Mouse (Mus musculus) embryonic facial prominence, embryonic 13.5 days (tissue): ENCODE data around the gene Dhrs9. TPM values are rescaled to one million over a fixed set of nuclear protein-coding genes. Genes with fewer than 3 reads are reported as not detected.
A peak's percentile ranks its signal among the peaks of the same experiment; 100 is the strongest.
"Not testable (repeated sequence)": the region's sequence is repeated elsewhere in the genome, so short reads cannot be mapped to it uniquely, and the experiment has no call there.

Experiments
- ATAC-seq: fragments of 200-750 bp; cut with Nextera tagmentation; 2 replicates; pipeline ENCODE4 v1.8.0; 2017; ENCODE audit warnings: low read depth; ENCODE audit not compliant: insufficient number of reproducible peaks, insufficient read depth, low FRiP score, low TSS enrichment
- H3K27ac ChIP-seq: fragments of 300-500 bp; sonication (generic); 2 replicates; pipeline ENCODE4 v1.5.1; 2015; ENCODE audit warnings: moderate library complexity, mild to moderate bottlenecking, inconsistent platforms
- H3K27me3 ChIP-seq: fragments of 300-500 bp; sonication (generic); 2 replicates; pipeline ENCODE4 v1.6.1; 2015; ENCODE audit warnings: mild to moderate bottlenecking, inconsistent platforms
- H3K36me3 ChIP-seq: fragments of 300-500 bp; sonication (generic); 2 replicates; pipeline ENCODE4 v1.6.1; 2015; ENCODE audit warnings: mild to moderate bottlenecking, inconsistent platforms
- H3K4me1 ChIP-seq: fragments of 300-500 bp; sonication (generic); 2 replicates; pipeline ENCODE4 v1.6.1; 2015; ENCODE audit warnings: inconsistent platforms
- H3K4me2 ChIP-seq: fragments of 300-500 bp; sonication (generic); 2 replicates; pipeline ENCODE4 v1.6.1; 2015; ENCODE audit warnings: moderate library complexity, mild to moderate bottlenecking, inconsistent platforms
- H3K4me3 ChIP-seq: fragments of 300-500 bp; sonication (generic); 2 replicates; pipeline ENCODE4 v1.5.1; 2015; ENCODE audit warnings: mild to moderate bottlenecking, inconsistent platforms
- H3K9ac ChIP-seq: fragments of 300-500 bp; sonication (generic); 2 replicates; pipeline ENCODE4 v1.6.1; 2015; ENCODE audit warnings: mild to moderate bottlenecking, inconsistent platforms
- H3K9me3 ChIP-seq: fragments of 300-500 bp; sonication (generic); 2 replicates; pipeline ENCODE4 v1.6.1; 2016; ENCODE audit warnings: inconsistent platforms
- WGBS: fragments of 180-500 bp; shearing (Covaris S2); methylation state at CpG from one replicate; pipeline ENCODE4 v1.1.7; 2015; ENCODE audit warnings: mixed read lengths; 5-methylcytosine and 5-hydroxymethylcytosine counted together
- polyA plus RNA-seq: library from polyadenylated mRNA; unstranded; fragments of >200 nt; fragmentation: Nextera tagmentation; extraction: Ambion mirVana; gene quantifications from 2 replicates; pipeline ENCODE4 v1.2.1, GENCODE M21; 2015

Gene Dhrs9
- polyA plus RNA-seq = not detected in 2 replicates

- no peaks in the 10 kb centered on the region for H3K27me3 ChIP-seq
- no peaks in the 10 kb centered on the region for H3K36me3 ChIP-seq
- H3K9ac ChIP-seq = no peak within 1 kb of the TSS
- H3K27ac ChIP-seq = no peak within 1 kb of the TSS
- no peak for ATAC-seq
- H3K4me3 ChIP-seq = no peak within 1 kb of the TSS
- no peak within 1 kb of the TSS for H3K4me2 ChIP-seq
- H3K4me1 ChIP-seq = no peaks in the 10 kb centered on the region
- WGBS = 81% methylated on average over 13 of the region's 13 CpGs
- H3K9me3 ChIP-seq = no peaks in the 10 kb centered on the region
Measured at GRCm38 (mm10) chr2:69380281-69380680, at the start of gene Dhrs9. Gene Dhrs9 (plus strand): TSS chr2:69380445.

- H3K4me3 ChIP-seq, H3K9ac ChIP-seq, H3K36me3 ChIP-seq, H3K4me1 ChIP-seq, H3K27ac ChIP-seq, H3K9me3 ChIP-seq, H3K4me2 ChIP-seq, ATAC-seq, H3K27me3 ChIP-seq: not testable (repeated sequence)
- WGBS = 84% methylated on average over 6 of the region's 6 CpGs
Measured at GRCm38 (mm10) chr2:69331523-69331922, 48.7 kb upstream of the Dhrs9 start.

- Histone ChIP-seq H3K36me3 (no peaks in the 10 kb centered on the region), H3K27ac (no peak overlapping the region), H3K9ac (no peak overlapping the region), H3K9me3 (no peaks in the 10 kb centered on the region), H3K4me3 (no peak overlapping the region), H3K4me1 (no peaks in the 10 kb centered on the region), H3K27me3 (no peaks in the 10 kb centered on the region), H3K4me2 (no peak overlapping the region)
- WGBS = 90% methylated on average over 6 of the region's 6 CpGs
- no peak for ATAC-seq
Measured at GRCm38 (mm10) chr2:69341506-69341905, 38.7 kb upstream of the Dhrs9 start.

GRCm38 (mm10) chr2:69342496-69343221 lies 37.6 kb upstream of the Dhrs9 start, which contains the start of gene Abcb11:
Gene Abcb11 (minus strand): TSS chr2:69342616.
- Histone ChIP-seq H3K4me2 (no peak within 1 kb of the TSS), H3K4me1 (no peaks in the 10 kb centered on the region), H3K36me3 (no peaks in the 10 kb centered on the region), H3K9ac (no peak within 1 kb of the TSS), H3K9me3 (no peaks in the 10 kb centered on the region), H3K27ac (no peak within 1 kb of the TSS), H3K4me3 (no peak within 1 kb of the TSS), H3K27me3 (no peaks in the 10 kb centered on the region)
- ATAC-seq = no peak
- 80% methylated on average over 9 of the region's 9 CpGs for WGBS

GRCm38 (mm10) chr2:69355402-69355801 lies 24.8 kb upstream of the Dhrs9 start:
- not testable (repeated sequence) for H3K36me3 ChIP-seq, H3K4me3 ChIP-seq, H3K9me3 ChIP-seq, H3K4me1 ChIP-seq, H3K27me3 ChIP-seq, H3K4me2 ChIP-seq, H3K27ac ChIP-seq, H3K9ac ChIP-seq
- ATAC-seq = peak; percentile 100

- no peak overlapping the region for H3K4me3 ChIP-seq
- H3K27me3 ChIP-seq = no peaks in the 10 kb centered on the region
- ATAC-seq = no peak
- H3K9me3 ChIP-seq = no peaks in the 10 kb centered on the region
- no peak overlapping the region for H3K4me2 ChIP-seq
- no peak overlapping the region for H3K9ac ChIP-seq
- H3K36me3 ChIP-seq = no peaks in the 10 kb centered on the region
- 86% methylated on average over 2 of the region's 2 CpGs for WGBS
- H3K4me1 ChIP-seq = no peaks in the 10 kb centered on the region
- no peak overlapping the region for H3K27ac ChIP-seq
Measured at GRCm38 (mm10) chr2:69364831-69365230, 15.4 kb upstream of the Dhrs9 start.

GRCm38 (mm10) chr2:69365275-69365674 lies 15.0 kb upstream of the Dhrs9 start:
- 89% methylated on average over 1 of the region's 1 CpGs for WGBS
- Histone ChIP-seq H3K27me3 (no peaks in the 10 kb centered on the region), H3K4me3 (no peak overlapping the region), H3K36me3 (no peaks in the 10 kb centered on the region), H3K9me3 (no peaks in the 10 kb centered on the region), H3K27ac (no peak overlapping the region), H3K4me1 (no peaks in the 10 kb centered on the region), H3K4me2 (no peak overlapping the region), H3K9ac (no peak overlapping the region)
- no peak for ATAC-seq

- Histone ChIP-seq H3K4me3 (no peak overlapping the region), H3K4me2 (no peak overlapping the region), H3K36me3 (no peaks in the 10 kb centered on the region), H3K4me1 (no peaks in the 10 kb centered on the region), H3K9me3 (no peaks in the 10 kb centered on the region), H3K27me3 (no peaks in the 10 kb centered on the region), H3K27ac (no peak overlapping the region), H3K9ac (no peak overlapping the region)
- ATAC-seq = no peak
- WGBS = 65% methylated on average over 2 of the region's 2 CpGs
Measured at GRCm38 (mm10) chr2:69376780-69377179, 3.5 kb upstream of the Dhrs9 start.

GRCm38 (mm10) chr2:69379801-69380200 lies 444 bp upstream of the Dhrs9 start:
- Histone ChIP-seq H3K4me1 (no peaks in the 10 kb centered on the region), H3K9me3 (no peaks in the 10 kb centered on the region), H3K27ac (no peak overlapping the region), H3K4me2 (no peak overlapping the region), H3K4me3 (no peak overlapping the region), H3K9ac (no peak overlapping the region), H3K27me3 (no peaks in the 10 kb centered on the region), H3K36me3 (no peaks in the 10 kb centered on the region)
- WGBS = 56% methylated on average over 1 of the region's 1 CpGs
- no peak for ATAC-seq

GRCm38 (mm10) chr2:69381740-69382139 lies 1.5 kb downstream of the Dhrs9 start:
- ATAC-seq = no peak

GRCm38 (mm10) chr2:69382838-69383237 lies 2.6 kb downstream of the Dhrs9 start:
- Histone ChIP-seq H3K4me2 (no peak overlapping the region), H3K4me3 (no peak overlapping the region), H3K27me3 (no peaks in the 10 kb centered on the region), H3K4me1 (no peaks in the 10 kb centered on the region), H3K36me3 (no peaks in the 10 kb centered on the region), H3K27ac (no peak overlapping the region), H3K9ac (no peak overlapping the region), H3K9me3 (no peaks in the 10 kb centered on the region)
- WGBS = 92% methylated on average over 5 of the region's 5 CpGs
- ATAC-seq = no peak

More at GRCm38 (mm10) chr2:69381740-69382139, 1.5 kb downstream of the Dhrs9 start:
- no peaks in the 10 kb centered on the region for H3K4me1 ChIP-seq
- H3K9me3 ChIP-seq = no peaks in the 10 kb centered on the region
- H3K27me3 ChIP-seq = no peaks in the 10 kb centered on the region
- H3K36me3 ChIP-seq = no peaks in the 10 kb centered on the region
- no peak overlapping the region for H3K27ac ChIP-seq
- no peak overlapping the region for H3K4me3 ChIP-seq
- WGBS = 46% methylated on average over 8 of the region's 8 CpGs
- no peak overlapping the region for H3K9ac ChIP-seq
- no peak overlapping the region for H3K4me2 ChIP-seq

- H3K4me3 ChIP-seq = no peak overlapping the region
- no peaks in the 10 kb centered on the region for H3K27me3 ChIP-seq
- H3K9me3 ChIP-seq = no peaks in the 10 kb centered on the region
- H3K4me1 ChIP-seq = no peaks in the 10 kb centered on the region
- H3K36me3 ChIP-seq = no peaks in the 10 kb centered on the region
- no peak overlapping the region for H3K9ac ChIP-seq
- no peak overlapping the region for H3K27ac ChIP-seq
- 82% methylated on average over 3 of the region's 3 CpGs for WGBS
- H3K4me2 ChIP-seq = no peak overlapping the region
- ATAC-seq = no peak
Measured at GRCm38 (mm10) chr2:69386118-69386871, 6.0 kb downstream of the Dhrs9 start.
